Mouse (Mus musculus): ENCODE data around the gene Crlf2. TPM values are rescaled to one million over a fixed set of nuclear protein-coding genes. Genes with fewer than 3 reads are reported as not detected.

The Crlf2 gene
- total and polyA plus RNA-seq, 3 experiments, result 10.5 to 32.5 (median 22.6) TPM

- no peak overlapping the region for H3K27ac ChIP-seq (ENCODE audit: insufficient read depth, low read depth)
- DNase-seq (ENCODE audit: extremely low read depth), result no peak
- H3K4me2 ChIP-seq (ENCODE audit: insufficient read depth, low read depth, poor library complexity, severe bottlenecking), result no peak overlapping the region
- no peaks in the 10 kb centered on the region for H3K27me3 ChIP-seq (replicated peaks)
- H3K9me3 ChIP-seq (replicated peaks; ENCODE audit: low read length), result peaks cover 53% of the 10 kb centered on the region
- H3K79me2 ChIP-seq (replicated peaks; ENCODE audit: control insufficient read depth, extremely low read depth, insufficient read depth, poor library complexity, severe bottlenecking), result no peaks in the 10 kb centered on the region
- H3K9ac ChIP-seq (ENCODE audit: insufficient read depth, low read depth), result no peak overlapping the region
- peaks cover 43 to 67% of the 10 kb centered on the region in 2 experiments for H3K36me3 ChIP-seq (replicated peaks in 1 of 2; ENCODE audit: control insufficient read depth in 1 of 2, insufficient read depth in 1 of 2, low read length in 1 of 2)
- H3K4me1 ChIP-seq (ENCODE audit: control insufficient read depth in 1 of 2, insufficient read depth in 2 of 2), result peaks cover 0 to 2% of the 10 kb centered on the region in 2 experiments; a peak in 1 of 4 replicates
- dilution Hi-C loops (cut with MboI; ENCODE audit: extremely low pct_ligation_motif_present, extremely low pct_unique_long_range_greater_than_20kb, low sequenced_read_pairs) (no loop called here), in situ Hi-C loops (cut with MboI; ENCODE audit: low pct_ligation_motif_present, low pct_unique_long_range_greater_than_20kb, low sequenced_read_pairs) (no loop called here)
- no peak overlapping the region for H3K4me3 ChIP-seq (replicated peaks in 1 of 3; ENCODE audit: low read depth in 2 of 3, low read length in 2 of 3, poor library complexity in 1 of 3)
- TF ChIP-seq E2F4 (IDR thresholded peaks at IDR 0.05; ENCODE audit: insufficient replicate concordance, low read depth, low read length), result no peak
- no peak for TF ChIP-seq ZNF384 (IDR thresholded peaks at IDR 0.05; ENCODE audit: low read depth, low read length)
- no peak for TF ChIP-seq GABPA (IDR thresholded peaks at IDR 0.05; ENCODE audit: insufficient replicate concordance, low read depth, low read length)
- no peak for TF ChIP-seq TBP (conservative IDR thresholded peaks at IDR 0.05; ENCODE audit: low read depth, low read length)
These were observed 4.4 kb downstream of the Crlf2 start for GRCm38 (mm10) chr5:109554091-109555050.

- no peaks in the 10 kb centered on the region for H3K79me2 ChIP-seq (replicated peaks; ENCODE audit: control insufficient read depth, extremely low read depth, insufficient read depth, poor library complexity, severe bottlenecking)
- peaks cover 53% of the 10 kb centered on the region for H3K9me3 ChIP-seq (replicated peaks; ENCODE audit: low read length)
- TF ChIP-seq E2F4 (IDR thresholded peaks at IDR 0.05; ENCODE audit: insufficient replicate concordance, low read depth, low read length) (no peak), TBP (conservative IDR thresholded peaks at IDR 0.05; ENCODE audit: low read depth, low read length) (no peak), RCOR1 (conservative IDR thresholded peaks at IDR 0.05; ENCODE audit: low read depth, low read length) (no peak), MAX (IDR thresholded peaks at IDR 0.05; ENCODE audit: low read length) (no peak), PAX5 (IDR thresholded peaks at IDR 0.05; ENCODE audit: low read length) (no peak)
- peaks cover 2 to 6% of the 10 kb centered on the region in 2 experiments; a peak in 2 of 4 replicates for H3K4me1 ChIP-seq (ENCODE audit: control insufficient read depth in 1 of 2, insufficient read depth in 2 of 2)
- no peak overlapping the region for H3K9ac ChIP-seq (ENCODE audit: insufficient read depth, low read depth)
- no peak overlapping the region for H3K4me2 ChIP-seq (ENCODE audit: insufficient read depth, low read depth, poor library complexity, severe bottlenecking)
- peaks cover 43 to 67% of the 10 kb centered on the region in 2 experiments for H3K36me3 ChIP-seq (replicated peaks in 1 of 2; ENCODE audit: control insufficient read depth in 1 of 2, insufficient read depth in 1 of 2, low read length in 1 of 2)
- H3K27ac ChIP-seq (ENCODE audit: insufficient read depth, low read depth), result no peak overlapping the region
- dilution Hi-C loops (cut with MboI; ENCODE audit: extremely low pct_ligation_motif_present, extremely low pct_unique_long_range_greater_than_20kb, low sequenced_read_pairs) (no loop called here), in situ Hi-C loops (cut with MboI; ENCODE audit: low pct_ligation_motif_present, low pct_unique_long_range_greater_than_20kb, low sequenced_read_pairs) (no loop called here)
- H3K4me3 ChIP-seq (replicated peaks in 1 of 3; ENCODE audit: low read depth in 2 of 3, low read length in 2 of 3, poor library complexity in 1 of 3), result no peak overlapping the region
- peak; percentile 39 for DNase-seq (ENCODE audit: extremely low read depth)
- no peaks in the 10 kb centered on the region for H3K27me3 ChIP-seq (replicated peaks)
These were observed 5.4 kb downstream of the Crlf2 start for GRCm38 (mm10) chr5:109553160-109553930.

- TF ChIP-seq ZC3H11A (IDR thresholded peaks at IDR 0.05; ENCODE audit: low read depth, low read length), result no peak
- TF ChIP-seq NRF1 (IDR thresholded peaks at IDR 0.05; ENCODE audit: low read depth, low read length), result no peak
- TF ChIP-seq MAZ (IDR thresholded peaks at IDR 0.05; ENCODE audit: low read depth, low read length), result no peak
- Histone ChIP-seq H3K79me2 (replicated peaks; ENCODE audit: control insufficient read depth, extremely low read depth, insufficient read depth, poor library complexity, severe bottlenecking) (no peaks in the 10 kb centered on the region), H3K36me3 (replicated peaks in 1 of 2; ENCODE audit: control insufficient read depth in 1 of 2, insufficient read depth in 1 of 2, low read length in 1 of 2) (peaks cover 43 to 67% of the 10 kb centered on the region in 2 experiments), H3K9me3 (replicated peaks; ENCODE audit: low read length) (peaks cover 53% of the 10 kb centered on the region), H3K4me2 (ENCODE audit: insufficient read depth, low read depth, poor library complexity, severe bottlenecking) (no peak overlapping the region), H3K27me3 (replicated peaks) (no peaks in the 10 kb centered on the region), H3K4me3 (replicated peaks in 1 of 3; ENCODE audit: low read depth in 2 of 3, low read length in 2 of 3, poor library complexity in 1 of 3) (no peak overlapping the region), H3K4me1 (ENCODE audit: control insufficient read depth in 1 of 2, insufficient read depth in 2 of 2) (peaks cover 2 to 6% of the 10 kb centered on the region in 2 experiments; a peak in 2 of 4 replicates), H3K27ac (ENCODE audit: insufficient read depth, low read depth) (no peak overlapping the region), H3K9ac (ENCODE audit: insufficient read depth, low read depth) (no peak overlapping the region)
- DNase-seq (ENCODE audit: extremely low read depth), result no peak
- dilution Hi-C loops (cut with MboI; ENCODE audit: extremely low pct_ligation_motif_present, extremely low pct_unique_long_range_greater_than_20kb, low sequenced_read_pairs) (no loop called here), in situ Hi-C loops (cut with MboI; ENCODE audit: low pct_ligation_motif_present, low pct_unique_long_range_greater_than_20kb, low sequenced_read_pairs) (no loop called here)
These were observed 6.3 kb downstream of the Crlf2 start for GRCm38 (mm10) chr5:109552541-109552940.

Measured in CH12.LX (cell line).